Mouse (Mus musculus) cerebellum, postnatal 10 days (tissue): ENCODE data around the gene Zfp661.

ENCODE experiments used
- DNase-seq, 2 experiments: peaks; one replicate each; pipeline ENCODE4 v3.0.0; 2021; ENCODE audit warnings: mixed read lengths in 2 of 2

Zfp661 gene

GRCm38 (mm10) chr2:127550446-127550845 is 36.4 kb downstream of the Zfp661 start:
- peak in 1 of 2 experiments; percentile 28 for DNase-seq

GRCm38 (mm10) chr2:127549711-127550110 is 37.2 kb downstream of the Zfp661 start:
- peak in 1 of 2 experiments; percentile 6 for DNase-seq

- peak in 1 of 2 experiments; percentile 8 for DNase-seq
Measured at GRCm38 (mm10) chr2:127548342-127549074, 38.4 kb downstream of the Zfp661 start.

GRCm38 (mm10) chr2:127541697-127542096 is 45.2 kb downstream of the Zfp661 start:
- DNase-seq: peak in 1 of 2 experiments; percentile 60

DNA sequence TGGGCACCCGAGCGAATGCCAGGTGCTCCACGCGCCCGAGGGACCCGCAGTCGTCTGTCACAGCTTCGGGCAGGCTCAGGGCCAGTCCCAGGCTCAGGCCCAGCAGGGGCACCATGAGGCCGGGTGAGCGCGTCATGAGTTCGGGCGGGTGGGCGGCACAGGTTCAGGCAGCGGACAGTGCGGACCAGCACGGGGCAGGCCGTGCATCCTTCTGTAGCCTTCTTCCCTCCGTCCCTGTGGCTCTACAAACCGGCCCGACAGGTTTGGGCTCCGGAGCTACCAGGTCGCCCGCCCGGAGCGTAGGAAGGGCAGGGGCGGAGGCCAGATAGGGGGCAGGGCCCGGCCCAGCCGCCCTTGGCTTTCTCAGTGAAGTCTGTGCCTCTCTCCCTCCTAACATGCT is 45.7 kb downstream of the Zfp661 start, which contains the start of gene Prom2:
TSS of gene Prom2 (minus strand) at position 283 of the 400 bp plus-strand sequence.
- DNase-seq: peak; percentile 60 to 64

DNA sequence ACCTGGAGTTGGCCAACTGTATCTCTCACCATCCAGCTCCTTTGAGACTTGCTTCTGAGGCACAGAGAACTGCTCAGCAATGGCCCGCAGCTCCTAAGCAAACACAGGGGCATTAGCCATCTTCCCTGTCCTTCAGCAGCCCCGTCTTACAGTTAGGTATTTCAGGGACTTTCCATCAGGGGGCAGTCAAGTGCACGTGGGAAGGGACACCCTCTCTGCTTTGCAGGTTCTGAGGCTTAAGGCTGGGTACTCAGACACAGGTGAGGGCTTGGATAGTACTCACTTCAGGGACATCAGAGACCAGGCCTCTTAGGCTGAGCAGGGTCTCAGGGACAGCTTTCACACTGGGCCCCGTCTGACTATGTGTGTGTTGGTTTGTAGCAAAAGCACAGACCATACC is 47.4 kb downstream of the Zfp661 start:
- peak; percentile 75 to 83 for DNase-seq

GRCm38 (mm10) chr2:127537548-127537947 is 49.3 kb downstream of the Zfp661 start:
- DNase-seq: peak in 1 of 2 experiments; percentile 56

DNA sequence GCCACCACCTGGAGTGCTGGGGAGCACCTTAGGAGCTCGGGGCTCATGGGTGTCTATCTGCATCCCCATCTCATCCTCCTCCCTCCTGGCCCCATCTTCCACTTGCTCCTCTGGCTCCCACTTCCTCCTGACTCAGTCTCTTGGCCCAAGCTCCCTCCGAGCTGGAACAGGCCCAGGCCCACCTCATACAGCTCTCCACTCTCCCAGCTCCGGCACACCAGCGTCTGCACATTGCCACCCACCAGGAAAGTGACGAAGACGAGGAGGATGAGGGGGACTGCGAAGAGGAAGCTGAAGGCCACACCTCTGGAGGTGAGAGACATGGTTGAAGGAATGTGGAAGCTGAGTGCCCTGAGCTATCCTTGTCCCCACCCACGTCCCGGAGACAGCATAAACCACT is 51.5 kb downstream of the Zfp661 start:
- peak in 1 of 2 experiments; percentile 71 for DNase-seq

- no peak for DNase-seq
Measured at GRCm38 (mm10) chr2:127532379-127532778, 54.5 kb downstream of the Zfp661 start.

- peak; percentile 85 to 91 for DNase-seq
Measured at GRCm38 (mm10) chr2:127531592-127531991, 55.3 kb downstream of the Zfp661 start.

DNA sequence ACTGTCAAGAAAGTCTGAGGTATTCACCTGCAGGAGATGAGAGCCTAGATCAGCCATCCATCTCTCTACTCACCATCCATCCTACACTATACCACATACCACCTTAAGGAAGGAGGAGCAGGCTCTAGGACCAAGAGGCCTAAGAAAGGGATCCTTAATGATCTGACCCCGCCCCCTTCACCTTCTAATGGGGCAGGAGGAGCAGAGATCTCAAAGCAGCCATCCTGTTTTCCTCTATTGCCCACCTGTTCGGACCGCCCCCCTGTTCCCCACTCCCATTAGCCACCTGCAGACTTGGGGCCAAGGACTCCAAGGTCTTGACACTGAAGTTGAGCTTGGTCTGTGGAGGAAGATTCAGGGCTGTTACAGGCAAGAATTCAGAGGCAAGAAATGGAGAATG is 56.5 kb downstream of the Zfp661 start:
- peak in 1 of 2 experiments; percentile 24 for DNase-seq

GRCm38 (mm10) chr2:127525004-127525775 is 61.7 kb downstream of the Zfp661 start:
- peak; percentile 64 to 66 for DNase-seq
